Mouse (Mus musculus) bone marrow macrophage, adult 2 months (primary cell): ENCODE data around the gene Manbal.

Source experiments
- CTCF ChIP-seq: IDR thresholded peaks from 2 replicates; pipeline ENCODE4 v1.5.1; 2012; ENCODE audit warnings: low read depth, mild to moderate bottlenecking, low read length, moderate library complexity
- POLR2A ChIP-seq: IDR thresholded peaks from 2 replicates; pipeline ENCODE4 v1.6.1; 2012; ENCODE audit warnings: mild to moderate bottlenecking, low read depth, low read length, borderline replicate concordance

- no peak for TF ChIP-seq CTCF
- TF ChIP-seq POLR2A, result no peak
These were observed 50.8 kb downstream of the Manbal start, which contains the start of gene Src for GRCm38 (mm10) chr2:157418206-157418605.
